Mouse (Mus musculus): Measurements from ENCODE around the gene Tmem174. TPM values are rescaled to one million over a fixed set of nuclear protein-coding genes. Genes with fewer than 3 reads are reported as not detected.

Gene Tmem174
- not detected in 2 replicates for polyA plus RNA-seq (2016; fragmentation: Nextera tagmentation; extraction: Ambion mirVana)

DNA sequence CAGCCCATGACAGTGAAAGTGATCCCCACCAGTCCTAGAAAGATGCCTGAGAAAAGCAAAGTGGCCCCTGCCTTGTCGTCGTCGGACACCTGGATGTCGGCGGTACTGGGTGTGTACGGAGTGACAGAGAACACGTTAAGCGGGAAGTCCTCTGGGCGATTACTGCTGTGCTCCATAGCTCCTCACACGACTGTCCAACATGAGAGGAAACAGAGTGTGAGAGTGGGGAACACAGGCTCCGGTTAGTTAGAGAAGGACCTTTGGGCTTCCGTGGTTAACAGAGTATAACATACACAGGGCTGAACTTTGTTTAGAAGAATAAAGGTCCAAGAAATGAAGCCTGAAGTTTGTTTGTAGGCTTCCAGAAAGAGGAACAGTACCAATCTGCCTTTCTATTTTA lies at the start of gene Tmem174:
Tmem174 (minus strand) TSS at position 266 of the 400 bp plus-strand sequence.
- Histone ChIP-seq H3K27me3 (no peaks in the 10 kb centered on the region; the same call in 1 of the 2 replicates), H3K9me3 (no peaks in the 10 kb centered on the region), H3K4me2 (no peak within 1 kb of the TSS), H3K4me3 (replicated peaks) (no peak within 1 kb of the TSS), H3K36me3 (replicated peaks) (no peaks in the 10 kb centered on the region), H3K4me1 (no peaks in the 10 kb centered on the region), H3K27ac (no peak within 1 kb of the TSS), H3K9ac (no peak within 1 kb of the TSS)
- ATAC-seq (ENCODE audit: low FRiP score): no peak
- 91% methylated on average over 12 of the region's 12 CpGs for WGBS

DNA sequence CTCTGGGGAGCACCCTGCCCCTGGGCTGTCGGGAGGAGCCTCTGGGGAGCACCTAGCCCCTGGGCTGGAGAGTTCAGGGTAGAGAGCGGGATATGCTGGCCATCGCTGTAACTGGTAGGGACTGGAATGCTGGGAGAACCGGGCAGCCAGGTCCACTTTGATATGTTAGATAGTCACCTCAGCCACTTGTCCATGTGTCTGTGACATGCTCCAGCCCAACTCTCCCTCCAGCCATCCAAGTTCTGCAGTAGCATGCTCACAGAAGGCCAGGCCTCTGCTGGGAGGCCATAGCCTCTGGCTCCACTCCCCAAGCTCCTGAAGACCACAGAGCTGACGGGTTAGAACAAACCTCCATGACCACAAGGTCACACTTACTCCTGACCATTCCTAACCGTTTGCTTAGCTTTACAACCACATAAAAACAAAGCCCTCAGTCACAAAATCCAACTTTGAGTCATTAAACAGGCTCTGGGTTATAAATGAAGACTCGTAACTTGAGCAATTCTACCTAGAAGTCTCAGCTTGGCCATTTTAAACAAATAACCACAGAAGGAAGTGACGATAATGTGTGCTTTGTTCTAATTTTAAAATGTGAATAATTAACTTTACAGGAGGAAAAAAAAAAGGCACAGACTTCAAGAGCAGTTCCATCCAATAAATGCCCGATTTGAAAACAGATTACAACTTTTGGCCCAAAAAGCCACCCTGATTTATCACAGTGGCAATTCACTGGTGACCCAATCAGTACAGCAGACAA lies 47.1 kb upstream of the Tmem174 start:
- Histone ChIP-seq H3K36me3 (replicated peaks) (no peaks in the 10 kb centered on the region), H3K27ac (no peak overlapping the region), H3K4me1 (peaks cover 7% of the 10 kb centered on the region; the same call in 1 of the 2 replicates), H3K4me2 (no peak overlapping the region), H3K4me3 (replicated peaks) (no peak overlapping the region), H3K27me3 (no peaks in the 10 kb centered on the region), H3K9me3 (0 out of 2 replicates have a peak, but pooled peaks cover 3% of the 10 kb centered on the region), H3K9ac (no peak overlapping the region)
- ATAC-seq (ENCODE audit: low FRiP score): no peak
- 87% methylated on average over 9 of the region's 9 CpGs for WGBS

- no peak for ATAC-seq (ENCODE audit: low FRiP score)
- no peaks in the 10 kb centered on the region; the same call in 1 of the 2 replicates for H3K27me3 ChIP-seq
- WGBS: 89% methylated on average over 2 of the region's 2 CpGs
- 0 out of 2 replicates have a peak, but pooled peaks cover 3% of the 10 kb centered on the region for H3K9me3 ChIP-seq
- H3K4me2 ChIP-seq: no peak overlapping the region
- H3K4me1 ChIP-seq: peaks cover 7% of the 10 kb centered on the region; the same call in 1 of the 2 replicates
- no peak overlapping the region for H3K27ac ChIP-seq
- H3K4me3 ChIP-seq (replicated peaks): no peak overlapping the region
- no peaks in the 10 kb centered on the region for H3K36me3 ChIP-seq (replicated peaks)
- H3K9ac ChIP-seq: no peak overlapping the region
Measured at GRCm38 (mm10) chr13:98683412-98683811, 46.2 kb upstream of the Tmem174 start.

DNA sequence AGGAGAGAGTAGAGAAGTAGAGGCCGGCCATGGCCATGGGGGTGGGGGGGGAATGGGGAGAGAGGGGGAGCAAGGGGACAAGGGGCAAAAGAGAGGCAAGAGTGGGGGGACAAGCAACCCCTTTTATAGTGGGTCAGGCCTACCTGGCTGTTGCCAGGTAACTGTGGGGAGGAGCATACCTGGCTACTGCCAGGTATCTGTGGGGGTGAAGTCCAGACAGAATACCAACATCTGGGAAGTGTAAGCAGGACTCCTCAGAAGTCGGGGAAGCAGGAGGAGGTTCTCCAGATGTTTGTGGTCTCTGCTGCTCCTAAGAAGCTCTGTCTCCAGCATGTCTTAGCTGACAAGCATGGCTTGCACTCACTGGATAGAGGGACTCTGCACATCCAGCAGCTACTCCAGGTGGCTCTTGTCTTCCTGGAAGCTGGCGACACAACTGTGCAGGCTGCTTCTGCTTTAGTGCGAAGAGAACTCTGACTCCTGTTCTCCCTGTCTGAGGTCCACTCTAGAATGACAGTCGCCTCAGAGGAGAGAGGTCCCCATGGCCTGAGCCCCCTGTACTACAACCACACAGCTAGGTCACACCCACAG lies 43.4 kb upstream of the Tmem174 start:
- Histone ChIP-seq H3K9me3 (0 out of 2 replicates have a peak, but pooled peaks cover 3% of the 10 kb centered on the region), H3K27me3 (no peaks in the 10 kb centered on the region; the same call in 1 of the 2 replicates), H3K4me2 (no peak overlapping the region), H3K4me1 (no peaks in the 10 kb centered on the region), H3K27ac (no peak overlapping the region), H3K9ac (no peak overlapping the region), H3K4me3 (replicated peaks) (no peak overlapping the region), H3K36me3 (replicated peaks) (no peaks in the 10 kb centered on the region)
- ATAC-seq (ENCODE audit: low FRiP score): no peak
- 86% methylated on average over 5 of the region's 5 CpGs for WGBS

- Histone ChIP-seq H3K4me1 (no peaks in the 10 kb centered on the region), H3K9me3 (0 out of 2 replicates have a peak, but pooled peaks cover 3% of the 10 kb centered on the region)
- WGBS: 61% methylated on average over 4 of the region's 4 CpGs
Measured at GRCm38 (mm10) chr13:98679631-98680041, 42.4 kb upstream of the Tmem174 start.

DNA sequence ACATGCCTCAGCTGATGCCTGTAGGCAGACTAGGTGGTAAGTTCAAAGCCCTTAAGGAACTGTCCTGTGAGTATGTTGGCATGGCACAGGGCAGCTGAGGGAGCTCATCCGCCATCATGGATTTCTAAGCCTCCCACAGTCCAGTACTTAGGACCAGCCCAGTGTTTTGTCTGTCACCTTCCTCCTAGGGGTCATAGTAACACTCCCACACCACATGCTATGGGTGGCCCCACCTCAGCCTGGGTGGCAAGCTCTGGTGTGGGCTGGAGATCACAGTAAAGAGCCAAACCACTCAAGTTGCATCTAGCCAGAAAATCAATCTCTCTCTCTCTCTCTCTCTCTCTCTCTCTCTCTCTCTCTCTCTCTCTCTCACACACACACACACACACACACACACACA lies 42.0 kb upstream of the Tmem174 start:
- H3K36me3 ChIP-seq (replicated peaks): no peaks in the 10 kb centered on the region
- no peak overlapping the region for H3K4me3 ChIP-seq (replicated peaks)
- no peaks in the 10 kb centered on the region; the same call in 1 of the 2 replicates for H3K27me3 ChIP-seq
- WGBS: 87% methylated on average over 1 of the region's 1 CpGs
- no peak for ATAC-seq (ENCODE audit: low FRiP score)
- H3K4me2 ChIP-seq: no peak overlapping the region
- no peak overlapping the region for H3K9ac ChIP-seq
- 0 out of 2 replicates have a peak, but pooled peaks cover 3% of the 10 kb centered on the region for H3K9me3 ChIP-seq
- no peaks in the 10 kb centered on the region for H3K4me1 ChIP-seq
- H3K27ac ChIP-seq: no peak overlapping the region

More at GRCm38 (mm10) chr13:98679631-98680041, 42.4 kb upstream of the Tmem174 start:
- Histone ChIP-seq H3K4me3 (replicated peaks) (no peak overlapping the region), H3K27ac (no peak overlapping the region), H3K36me3 (replicated peaks) (no peaks in the 10 kb centered on the region), H3K9ac (no peak overlapping the region), H3K27me3 (no peaks in the 10 kb centered on the region; the same call in 1 of the 2 replicates), H3K4me2 (no peak overlapping the region)
- ATAC-seq (ENCODE audit: low FRiP score): no peak

- H3K9me3 ChIP-seq: no peaks in the 10 kb centered on the region
- H3K9ac ChIP-seq: no peak overlapping the region
- no peaks in the 10 kb centered on the region; the same call in 1 of the 2 replicates for H3K27me3 ChIP-seq
- H3K4me2 ChIP-seq: no peak overlapping the region
- H3K27ac ChIP-seq: no peak overlapping the region
- H3K4me1 ChIP-seq: no peaks in the 10 kb centered on the region
- H3K4me3 ChIP-seq (replicated peaks): no peak overlapping the region
- H3K36me3 ChIP-seq (replicated peaks): no peaks in the 10 kb centered on the region
- ATAC-seq (ENCODE audit: low FRiP score): no peak
- 82% methylated on average over 4 of the region's 4 CpGs for whole genome bisulfite sequencing
Measured at GRCm38 (mm10) chr13:98673922-98674321, 36.7 kb upstream of the Tmem174 start.

- 80% methylated on average over 3 of the region's 3 CpGs for WGBS
- Histone ChIP-seq H3K4me2 (no peak overlapping the region), H3K4me3 (replicated peaks) (no peak overlapping the region), H3K27ac (no peak overlapping the region), H3K4me1 (no peaks in the 10 kb centered on the region), H3K27me3 (no peaks in the 10 kb centered on the region), H3K9ac (no peak overlapping the region), H3K36me3 (replicated peaks) (no peaks in the 10 kb centered on the region), H3K9me3 (no peaks in the 10 kb centered on the region)
- no peak for ATAC-seq (ENCODE audit: low FRiP score)
Measured at GRCm38 (mm10) chr13:98669296-98669695, 32.1 kb upstream of the Tmem174 start.

GRCm38 (mm10) chr13:98667316-98667715 lies 30.1 kb upstream of the Tmem174 start:
- Histone ChIP-seq H3K4me1 (no peaks in the 10 kb centered on the region), H3K36me3 (replicated peaks) (no peaks in the 10 kb centered on the region), H3K27me3 (no peaks in the 10 kb centered on the region), H3K4me2 (no peak overlapping the region), H3K27ac (no peak overlapping the region), H3K4me3 (replicated peaks) (no peak overlapping the region), H3K9ac (no peak overlapping the region), H3K9me3 (no peaks in the 10 kb centered on the region)
- 81% methylated on average over 3 of the region's 3 CpGs for WGBS
- ATAC-seq (ENCODE audit: low FRiP score): no peak

- H3K27ac ChIP-seq: no peak overlapping the region
- WGBS: 93% methylated on average over 10 of the region's 10 CpGs
- no peaks in the 10 kb centered on the region for H3K36me3 ChIP-seq (replicated peaks)
- H3K4me2 ChIP-seq: no peak overlapping the region
- H3K27me3 ChIP-seq: no peaks in the 10 kb centered on the region
- no peak overlapping the region for H3K9ac ChIP-seq
- H3K4me3 ChIP-seq (replicated peaks): no peak overlapping the region
- H3K4me1 ChIP-seq: no peaks in the 10 kb centered on the region
- H3K9me3 ChIP-seq: no peaks in the 10 kb centered on the region
- ATAC-seq (ENCODE audit: low FRiP score): no peak
Measured at GRCm38 (mm10) chr13:98665240-98665639, 28.0 kb upstream of the Tmem174 start.

- Histone ChIP-seq H3K4me2 (no peak overlapping the region), H3K4me1 (no peaks in the 10 kb centered on the region), H3K4me3 (replicated peaks) (no peak overlapping the region), H3K9ac (no peak overlapping the region), H3K27ac (no peak overlapping the region), H3K36me3 (replicated peaks) (no peaks in the 10 kb centered on the region), H3K27me3 (no peaks in the 10 kb centered on the region), H3K9me3 (no peaks in the 10 kb centered on the region)
- ATAC-seq (ENCODE audit: low FRiP score): no peak
- WGBS: 89% methylated on average over 4 of the region's 4 CpGs
Measured at GRCm38 (mm10) chr13:98662173-98662675, 25.0 kb upstream of the Tmem174 start.

GRCm38 (mm10) chr13:98656034-98656471 lies 18.8 kb upstream of the Tmem174 start:
- H3K27me3 ChIP-seq: no peaks in the 10 kb centered on the region
- H3K9ac ChIP-seq: no peak overlapping the region
- no peak overlapping the region for H3K4me3 ChIP-seq (replicated peaks)
- H3K4me2 ChIP-seq: no peak overlapping the region
- no peaks in the 10 kb centered on the region for H3K9me3 ChIP-seq
- no peaks in the 10 kb centered on the region for H3K4me1 ChIP-seq
- no peaks in the 10 kb centered on the region for H3K36me3 ChIP-seq (replicated peaks)
- ATAC-seq (ENCODE audit: low FRiP score): no peak
- WGBS: 88% methylated on average over 16 of the region's 16 CpGs
- H3K27ac ChIP-seq: no peak overlapping the region

Measured in forebrain, embryonic 12.5 days (tissue).